Mouse (Mus musculus): ENCODE measurements around the gene Olfr588-ps1. TPM values are rescaled to one million over a fixed set of nuclear protein-coding genes. Genes with fewer than 3 reads are reported as not detected.
A peak's percentile ranks its signal among the peaks of the same experiment; 100 is the strongest.
"Not testable (repeated sequence)": the region's sequence is repeated elsewhere in the genome, so short reads cannot be mapped to it uniquely, and the experiment has no call there.

The Olfr588-ps1 gene
- not detected for total RNA-seq (2021)
- long read RNA-seq, experiment 1 = 0 reads
- long read RNA-seq, experiment 2 = 0 reads

GRCm38 (mm10) chr7:103140579-103140978 is at the start of gene Olfr588-ps1:
Gene Olfr588-ps1, plus strand, starts transcription at chr7:103140879.
- TF ChIP-seq CTCF (IDR thresholded peaks at IDR 0.05) = no peak
- no peak for DNase-seq (ENCODE audit: extremely low spot score in 1 of 2, low spot score in 2 of 2)
- H3K4me3 ChIP-seq = no peak within 1 kb of the TSS
- intact Hi-C loops (cut with DNase I) = no loop called here
- no peak within 1 kb of the TSS for H3K27ac ChIP-seq

GRCm38 (mm10) chr7:103097420-103097819 is 43.3 kb upstream of the Olfr588-ps1 start, which contains the start of gene Olfr585:
Gene Olfr585, plus strand, starts transcription at chr7:103097720.
- Histone ChIP-seq H3K4me3 (no peak within 1 kb of the TSS), H3K27ac (no peak within 1 kb of the TSS)
- no peak for DNase-seq (ENCODE audit: extremely low spot score in 1 of 2, low spot score in 2 of 2)
- no peak for TF ChIP-seq CTCF (IDR thresholded peaks at IDR 0.05)
- intact Hi-C loops (cut with DNase I) = no loop called here

GRCm38 (mm10) chr7:103119406-103119805 is 21.3 kb upstream of the Olfr588-ps1 start:
- peak; percentile 22 for TF ChIP-seq CTCF (IDR thresholded peaks at IDR 0.05)
- intact Hi-C loops (cut with DNase I) = no loop called here
- DNase-seq (ENCODE audit: extremely low spot score in 1 of 2, low spot score in 2 of 2) = no peak

GRCm38 (mm10) chr7:103125538-103125937 is 15.1 kb upstream of the Olfr588-ps1 start, which contains the start of gene Olfr586:
Gene Olfr586, minus strand, starts transcription at chr7:103125638.
- Histone ChIP-seq H3K4me3 (no peak within 1 kb of the TSS), H3K27ac (no peak within 1 kb of the TSS)
- DNase-seq (ENCODE audit: extremely low spot score in 1 of 2, low spot score in 2 of 2) = no peak
- intact Hi-C loops (cut with DNase I) = no loop called here
- no peak for TF ChIP-seq CTCF (IDR thresholded peaks at IDR 0.05)

More at GRCm38 (mm10) chr7:103119406-103119805, 21.3 kb upstream of the Olfr588-ps1 start:
- H3K27ac ChIP-seq = no peak overlapping the region
- H3K4me3 ChIP-seq = no peak overlapping the region

GRCm38 (mm10) chr7:103156256-103156655 is 15.6 kb downstream of the Olfr588-ps1 start, which contains the start of gene Olfr589:
Gene Olfr589, minus strand, starts transcription at chr7:103156356.
- no peak for TF ChIP-seq CTCF (IDR thresholded peaks at IDR 0.05)
- intact Hi-C loops (cut with DNase I) = no loop called here
- Histone ChIP-seq H3K4me3 (no peak within 1 kb of the TSS), H3K27ac (no peak within 1 kb of the TSS)
- DNase-seq (ENCODE audit: extremely low spot score in 1 of 2, low spot score in 2 of 2) = no peak

- no peak for DNase-seq (ENCODE audit: extremely low spot score in 1 of 2, low spot score in 2 of 2)
- no peak overlapping the region for H3K27ac ChIP-seq
- intact Hi-C loops (cut with DNase I) = no loop called here
- TF ChIP-seq CTCF (IDR thresholded peaks at IDR 0.05) = no peak
- H3K4me3 ChIP-seq = no peak overlapping the region
These were observed 29.0 kb downstream of the Olfr588-ps1 start for GRCm38 (mm10) chr7:103169697-103170096.

- DNase-seq (ENCODE audit: extremely low spot score in 1 of 2, low spot score in 2 of 2) = no peak
- TF ChIP-seq CTCF (IDR thresholded peaks at IDR 0.05) = no peak
- no peak within 1 kb of the TSS for H3K27ac ChIP-seq
- intact Hi-C loops (cut with DNase I) = no loop called here
- no peak within 1 kb of the TSS for H3K4me3 ChIP-seq
These were observed 37.6 kb downstream of the Olfr588-ps1 start, which contains the start of gene Olfr591 for GRCm38 (mm10) chr7:103178240-103178639. Gene Olfr591, minus strand, starts transcription at chr7:103178340.

- intact Hi-C loops (cut with DNase I); DNase-seq (ENCODE audit: extremely low spot score in 1 of 2, low spot score in 2 of 2); H3K4me3 ChIP-seq; H3K27ac ChIP-seq: not testable (repeated sequence)
These were observed 43.8 kb downstream of the Olfr588-ps1 start, which contains the start of gene Olfr592 for GRCm38 (mm10) chr7:103184503-103184902. Gene Olfr592, plus strand, starts transcription at chr7:103184803.

Other genes with a start within 250 kb of the Olfr588-ps1 start
- gene Olfr569, start 250.0 kb upstream of the Olfr588-ps1 start, total RNA-seq (2021) = not detected
- not detected for gene Olfr570, start 246.3 kb upstream of the Olfr588-ps1 start, total RNA-seq (2021)
- not detected for gene Olfr571, start 223.3 kb upstream of the Olfr588-ps1 start, total RNA-seq (2021)
- gene Olfr572, start 216.5 kb upstream of the Olfr588-ps1 start, total RNA-seq (2021) = not detected
- gene Olfr573-ps1, start 198.3 kb upstream of the Olfr588-ps1 start, total RNA-seq (2021) = not detected
- not detected for gene Olfr574, start 192.4 kb upstream of the Olfr588-ps1 start, total RNA-seq (2021)
- not detected for gene Olfr575, start 182.1 kb upstream of the Olfr588-ps1 start, total RNA-seq (2021)
- not detected for gene Olfr576, start 178.2 kb upstream of the Olfr588-ps1 start, total RNA-seq (2021)
- not detected for gene Olfr577, start 164.9 kb upstream of the Olfr588-ps1 start, total RNA-seq (2021)
- gene Olfr578, start 151.6 kb upstream of the Olfr588-ps1 start, total RNA-seq (2021) = not detected
- not detected for gene Olfr582, start 102.9 kb upstream of the Olfr588-ps1 start, total RNA-seq (2021)
- gene Olfr583, start 89.6 kb upstream of the Olfr588-ps1 start, total RNA-seq (2021) = not detected
- gene Olfr584, start 59.0 kb upstream of the Olfr588-ps1 start, total RNA-seq (2021) = not detected
- not detected for gene Olfr585, start 43.2 kb upstream of the Olfr588-ps1 start, total RNA-seq (2021)
- not detected for gene Olfr586, start 15.2 kb upstream of the Olfr588-ps1 start, total RNA-seq (2021)
- not detected for gene Olfr589, start 15.5 kb downstream of the Olfr588-ps1 start, total RNA-seq (2021)
- gene Olfr591, start 37.5 kb downstream of the Olfr588-ps1 start, total RNA-seq (2021) = not detected
- not detected for gene Olfr592, start 43.9 kb downstream of the Olfr588-ps1 start, total RNA-seq (2021)
- gene Olfr593, start 71.0 kb downstream of the Olfr588-ps1 start, total RNA-seq (2021) = not detected
- gene Olfr594, start 76.1 kb downstream of the Olfr588-ps1 start, total RNA-seq (2021) = not detected
- not detected for gene Usp17ld, start 111.6 kb downstream of the Olfr588-ps1 start, total RNA-seq (2021)
- gene Olfr596, start 164.8 kb downstream of the Olfr588-ps1 start, total RNA-seq (2021) = not detected
- not detected for gene Olfr597, start 175.4 kb downstream of the Olfr588-ps1 start, total RNA-seq (2021)
- gene Olfr598, start 182.7 kb downstream of the Olfr588-ps1 start, total RNA-seq (2021) = not detected
- gene Olfr599, start 195.0 kb downstream of the Olfr588-ps1 start, total RNA-seq (2021) = not detected
- not detected for gene Olfr600, start 208.8 kb downstream of the Olfr588-ps1 start, total RNA-seq (2021)
- not detected for gene Olfr601, start 221.8 kb downstream of the Olfr588-ps1 start, total RNA-seq (2021)
- not detected for gene Olfr603, start 245.3 kb downstream of the Olfr588-ps1 start, total RNA-seq (2021)

Measured in left cerebral cortex, adult 2 months (tissue).